Mouse (Mus musculus): ENCODE data around the gene Rcor1. TPM values are rescaled to one million over a fixed set of nuclear protein-coding genes. Genes with fewer than 3 reads are reported as not detected.
A peak's percentile ranks its signal among the peaks of the same experiment; 100 is the strongest.

Gene Rcor1
- total RNA-seq, 1 experiment = 13.0 TPM

DNA sequence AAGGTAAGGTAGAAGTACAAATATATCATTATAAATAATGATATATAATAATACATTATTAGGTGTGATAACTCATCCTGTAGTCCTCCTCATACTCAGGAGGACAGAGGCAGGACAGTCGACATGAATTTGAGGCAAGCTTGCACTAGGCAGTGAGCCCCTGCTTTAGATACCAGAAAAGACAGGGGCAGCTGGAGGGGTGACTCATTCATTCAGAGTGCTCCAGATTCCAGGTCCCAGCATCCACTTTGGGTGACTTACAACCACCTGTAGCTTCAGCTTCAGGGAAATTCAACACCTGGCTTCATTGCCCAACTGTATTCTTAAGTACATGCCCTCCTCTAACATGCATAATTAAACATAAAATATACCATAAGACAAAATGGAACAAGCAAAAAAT, 7.7 kb downstream of the Rcor1 start:
- DNase-seq (ENCODE audit: low read depth, low spot score) = no peak
- in situ Hi-C loops (cut with MboI; ENCODE audit: low sequenced_read_pairs in 2 of 2, unreplicated experiment in 2 of 2) = no loop called here
- Histone ChIP-seq H3K4me3 (ENCODE audit: insufficient read depth in 1 of 2, low read depth in 1 of 2, low read length in 2 of 2, poor library complexity in 1 of 2, severe bottlenecking in 1 of 2) (no peak overlapping the region), H3K9ac (ENCODE audit: insufficient read depth, low read depth, low read length, poor library complexity, severe bottlenecking) (no peak overlapping the region), H3K27ac (ENCODE audit: insufficient read depth, low read depth, low read length, poor library complexity, severe bottlenecking) (no peak overlapping the region), H3K36me3 (ENCODE audit: control insufficient read depth, insufficient read depth, low read length, poor library complexity, severe bottlenecking) (peaks cover 2% of the 10 kb centered on the region; the same call in 1 of the 2 replicates), H3K4me1 (ENCODE audit: control insufficient read depth in 2 of 2, insufficient read depth in 2 of 2, low read length in 2 of 2, poor library complexity in 1 of 2) (0 out of 4 replicates have a peak, but pooled peaks cover 0 to 2% of the 10 kb centered on the region in 2 experiments), H3K9me3 (ENCODE audit: control insufficient read depth, insufficient read depth, low read depth, low read length) (no peaks in the 10 kb centered on the region)
- TF ChIP-seq HCFC1 (IDR thresholded peaks at IDR 0.05; ENCODE audit: borderline replicate concordance, insufficient read depth, low read length) (no peak), ZNF384 (IDR thresholded peaks at IDR 0.05; ENCODE audit: low read depth, low read length) (no peak), ZC3H11A (IDR thresholded peaks at IDR 0.05; ENCODE audit: borderline replicate concordance, low read depth, low read length) (no peak), CHD2 (IDR thresholded peaks at IDR 0.05; ENCODE audit: low read depth, low read length) (no peak), MAFK (IDR thresholded peaks at IDR 0.05; ENCODE audit: insufficient read depth, low read depth, low read length) (no peak)

DNA sequence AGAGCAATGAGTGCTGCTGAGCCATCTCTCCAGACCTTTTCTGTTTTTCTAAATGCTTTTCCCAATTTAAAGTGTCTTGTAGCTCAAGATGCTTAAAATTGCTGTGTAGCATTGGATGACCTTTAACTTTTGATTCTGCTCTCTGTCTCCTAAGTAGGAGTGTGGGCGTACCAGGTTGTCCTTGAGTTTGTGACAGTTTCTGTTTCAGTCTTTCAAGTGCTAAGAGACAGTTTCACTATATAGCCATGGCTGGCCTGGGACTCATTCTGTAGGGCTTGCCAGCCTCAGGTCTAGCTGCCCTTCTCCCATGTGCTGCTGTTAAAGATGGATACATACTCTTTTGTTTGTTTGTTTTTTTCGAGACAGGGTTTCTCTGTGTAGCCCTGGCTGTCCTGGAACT, 9.1 kb downstream of the Rcor1 start:
- Histone ChIP-seq H3K27ac (ENCODE audit: insufficient read depth, low read depth, low read length, poor library complexity, severe bottlenecking) (no peak overlapping the region), H3K4me3 (ENCODE audit: insufficient read depth in 1 of 2, low read depth in 1 of 2, low read length in 2 of 2, poor library complexity in 1 of 2, severe bottlenecking in 1 of 2) (no peak overlapping the region), H3K36me3 (ENCODE audit: control insufficient read depth, insufficient read depth, low read length, poor library complexity, severe bottlenecking) (peaks cover 2% of the 10 kb centered on the region; the same call in 1 of the 2 replicates), H3K4me1 (ENCODE audit: control insufficient read depth in 2 of 2, insufficient read depth in 2 of 2, low read length in 2 of 2, poor library complexity in 1 of 2) (0 out of 4 replicates have a peak, but pooled peaks cover 0 to 2% of the 10 kb centered on the region in 2 experiments), H3K9me3 (ENCODE audit: control insufficient read depth, insufficient read depth, low read depth, low read length) (no peaks in the 10 kb centered on the region), H3K9ac (ENCODE audit: insufficient read depth, low read depth, low read length, poor library complexity, severe bottlenecking) (no peak overlapping the region)
- DNase-seq (ENCODE audit: low read depth, low spot score) = no peak
- no peak for TF ChIP-seq HCFC1 (IDR thresholded peaks at IDR 0.05; ENCODE audit: borderline replicate concordance, insufficient read depth, low read length)
- TF ChIP-seq ZNF384 (IDR thresholded peaks at IDR 0.05; ENCODE audit: low read depth, low read length) = no peak
- no peak for TF ChIP-seq CHD2 (IDR thresholded peaks at IDR 0.05; ENCODE audit: low read depth, low read length)
- no peak for TF ChIP-seq MAFK (IDR thresholded peaks at IDR 0.05; ENCODE audit: insufficient read depth, low read depth, low read length)
- TF ChIP-seq ZC3H11A (IDR thresholded peaks at IDR 0.05; ENCODE audit: borderline replicate concordance, low read depth, low read length) = no peak
- in situ Hi-C loops (cut with MboI; ENCODE audit: low sequenced_read_pairs in 2 of 2, unreplicated experiment in 2 of 2) = no loop called here

DNA sequence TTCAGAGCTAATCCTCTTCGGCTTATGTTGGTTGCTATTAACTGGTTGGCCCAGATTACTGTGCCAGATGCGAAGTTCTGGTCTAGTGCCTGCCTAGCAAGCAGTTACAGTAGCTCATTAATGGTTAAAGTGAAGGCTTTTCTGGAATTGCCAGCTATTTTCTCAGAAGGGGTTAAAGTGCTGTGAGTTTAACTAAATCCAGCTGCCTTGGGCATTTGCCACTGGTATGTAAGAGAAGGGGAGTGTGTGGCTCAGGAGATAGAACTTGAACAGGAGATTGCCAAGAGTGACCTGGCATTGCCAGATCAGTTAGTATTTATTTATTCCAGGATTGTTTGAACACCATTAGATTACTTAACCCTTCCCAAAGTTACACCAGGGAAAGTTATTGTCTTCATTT, 11.1 kb downstream of the Rcor1 start:
- H3K9me3 ChIP-seq (ENCODE audit: control insufficient read depth, insufficient read depth, low read depth, low read length) = no peaks in the 10 kb centered on the region
- no peak for DNase-seq (ENCODE audit: low read depth, low spot score)

DNA sequence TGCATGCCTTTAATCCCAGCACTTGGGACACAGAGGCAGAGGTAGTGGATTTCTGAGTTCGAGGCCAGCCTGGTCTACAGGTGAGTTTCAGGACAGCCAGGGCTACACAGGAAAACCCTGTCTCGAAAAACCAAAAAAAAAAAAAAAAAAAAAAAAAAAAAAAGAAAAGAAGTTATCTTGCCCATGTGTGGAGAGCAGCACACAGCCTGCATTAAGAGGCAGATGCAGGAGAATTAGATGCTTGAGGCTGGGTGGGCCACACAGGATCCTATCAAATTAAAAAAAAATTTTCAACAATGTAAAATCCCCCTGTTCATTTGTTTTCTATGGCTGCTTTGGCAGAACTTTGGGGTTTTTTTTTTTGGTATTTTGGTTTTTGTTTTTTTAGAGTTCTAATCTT, 24.2 kb downstream of the Rcor1 start:
- Histone ChIP-seq H3K9me3 (ENCODE audit: control insufficient read depth, insufficient read depth, low read depth, low read length) (no peaks in the 10 kb centered on the region), H3K4me3 (ENCODE audit: insufficient read depth in 1 of 2, low read depth in 1 of 2, low read length in 2 of 2, poor library complexity in 1 of 2, severe bottlenecking in 1 of 2) (no peak overlapping the region), H3K27ac (ENCODE audit: insufficient read depth, low read depth, low read length, poor library complexity, severe bottlenecking) (no peak overlapping the region), H3K4me1 (ENCODE audit: control insufficient read depth in 2 of 2, insufficient read depth in 2 of 2, low read length in 2 of 2, poor library complexity in 1 of 2) (no peaks in the 10 kb centered on the region), H3K36me3 (ENCODE audit: control insufficient read depth, insufficient read depth, low read length, poor library complexity, severe bottlenecking) (peaks cover 2% of the 10 kb centered on the region; the same call in 1 of the 2 replicates), H3K9ac (ENCODE audit: insufficient read depth, low read depth, low read length, poor library complexity, severe bottlenecking) (no peak overlapping the region)
- TF ChIP-seq ZNF384 (IDR thresholded peaks at IDR 0.05; ENCODE audit: low read depth, low read length) (0 out of 2 replicates have a peak, but pooled peaks have one; percentile 27), MAFK (IDR thresholded peaks at IDR 0.05; ENCODE audit: insufficient read depth, low read depth, low read length) (no peak)
- no peak for DNase-seq (ENCODE audit: low read depth, low spot score)
- in situ Hi-C loops (cut with MboI; ENCODE audit: low sequenced_read_pairs in 2 of 2, unreplicated experiment in 2 of 2) = no loop called here

More for the DNA sequence above, 11.1 kb downstream of the Rcor1 start:
- in situ Hi-C loops (cut with MboI; ENCODE audit: low sequenced_read_pairs in 2 of 2, unreplicated experiment in 2 of 2) = no loop called here
- H3K4me3 ChIP-seq (ENCODE audit: insufficient read depth in 1 of 2, low read depth in 1 of 2, low read length in 2 of 2, poor library complexity in 1 of 2, severe bottlenecking in 1 of 2) = no peak overlapping the region
- TF ChIP-seq CHD2 (IDR thresholded peaks at IDR 0.05; ENCODE audit: low read depth, low read length) (no peak), ZC3H11A (IDR thresholded peaks at IDR 0.05; ENCODE audit: borderline replicate concordance, low read depth, low read length) (no peak), ZNF384 (IDR thresholded peaks at IDR 0.05; ENCODE audit: low read depth, low read length) (no peak), MAFK (IDR thresholded peaks at IDR 0.05; ENCODE audit: insufficient read depth, low read depth, low read length) (no peak), HCFC1 (IDR thresholded peaks at IDR 0.05; ENCODE audit: borderline replicate concordance, insufficient read depth, low read length) (no peak)
- no peak overlapping the region for H3K9ac ChIP-seq (ENCODE audit: insufficient read depth, low read depth, low read length, poor library complexity, severe bottlenecking)
- H3K4me1 ChIP-seq (ENCODE audit: control insufficient read depth in 2 of 2, insufficient read depth in 2 of 2, low read length in 2 of 2, poor library complexity in 1 of 2) = 0 out of 4 replicates have a peak, but pooled peaks cover 0 to 2% of the 10 kb centered on the region in 2 experiments
- H3K36me3 ChIP-seq (ENCODE audit: control insufficient read depth, insufficient read depth, low read length, poor library complexity, severe bottlenecking) = peaks cover 2% of the 10 kb centered on the region; the same call in 1 of the 2 replicates
- no peak overlapping the region for H3K27ac ChIP-seq (ENCODE audit: insufficient read depth, low read depth, low read length, poor library complexity, severe bottlenecking)

DNA sequence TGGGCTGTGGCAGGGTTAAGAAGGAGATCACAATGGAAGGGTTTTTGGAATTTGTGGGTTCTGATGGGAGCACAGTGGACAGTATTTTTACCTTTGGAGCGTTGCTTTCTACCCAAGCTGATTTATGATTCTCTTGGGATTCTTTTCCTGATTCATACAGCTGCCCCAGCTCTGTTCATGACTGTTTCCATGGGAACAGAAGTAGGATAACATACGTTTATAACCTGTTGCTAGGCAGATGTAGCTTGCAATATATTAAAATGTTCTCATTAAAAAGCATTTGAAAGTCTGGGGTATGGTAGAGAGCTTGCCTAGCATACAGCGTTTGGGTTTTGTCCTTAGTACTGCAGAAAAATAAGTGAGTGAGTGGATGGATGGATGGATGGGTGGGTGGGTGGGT, 25.1 kb downstream of the Rcor1 start:
- H3K36me3 ChIP-seq (ENCODE audit: control insufficient read depth, insufficient read depth, low read length, poor library complexity, severe bottlenecking) = no peaks in the 10 kb centered on the region; the same call in 1 of the 2 replicates
- no peak overlapping the region for H3K9ac ChIP-seq (ENCODE audit: insufficient read depth, low read depth, low read length, poor library complexity, severe bottlenecking)
- H3K4me1 ChIP-seq (ENCODE audit: control insufficient read depth in 2 of 2, insufficient read depth in 2 of 2, low read length in 2 of 2, poor library complexity in 1 of 2) = no peaks in the 10 kb centered on the region
- H3K27ac ChIP-seq (ENCODE audit: insufficient read depth, low read depth, low read length, poor library complexity, severe bottlenecking) = no peak overlapping the region
- no peaks in the 10 kb centered on the region for H3K9me3 ChIP-seq (ENCODE audit: control insufficient read depth, insufficient read depth, low read depth, low read length)
- TF ChIP-seq HCFC1 (IDR thresholded peaks at IDR 0.05; ENCODE audit: borderline replicate concordance, insufficient read depth, low read length) = no peak
- DNase-seq (ENCODE audit: low read depth, low spot score) = no peak
- in situ Hi-C loops (cut with MboI; ENCODE audit: low sequenced_read_pairs in 2 of 2, unreplicated experiment in 2 of 2) = no loop called here
- H3K4me3 ChIP-seq (ENCODE audit: insufficient read depth in 1 of 2, low read depth in 1 of 2, low read length in 2 of 2, poor library complexity in 1 of 2, severe bottlenecking in 1 of 2) = no peak overlapping the region

Data from ES-E14 (cell line).